Mouse (Mus musculus) intestine, embryonic 16.5 days (tissue): Measurements from ENCODE around the gene Dusp7. TPM values are rescaled to one million over a fixed set of nuclear protein-coding genes. Genes with fewer than 3 reads are reported as not detected.
A peak's percentile ranks its signal among the peaks of the same experiment; 100 is the strongest.

Experiments
- ATAC-seq: fragments of 200-750 bp; cut with Nextera tagmentation; 2 replicates; pipeline ENCODE4 v1.8.0; 2017; ENCODE audit warnings: moderate TSS enrichment, moderate library complexity
- H3K27ac ChIP-seq: fragments of 300-500 bp; sonication (generic); 2 replicates; pipeline ENCODE4 v1.5.1; 2014; ENCODE audit warnings: mild to moderate bottlenecking, low read length
- H3K27me3 ChIP-seq: fragments of 300-500 bp; sonication (generic); replicated peaks from 2 replicates; pipeline ENCODE4 v1.6.1; 2014; ENCODE audit warnings: low read length, control low read depth, mixed read lengths; ENCODE audit not compliant: control insufficient read depth, insufficient read depth
- H3K36me3 ChIP-seq: fragments of 300-500 bp; sonication (generic); 2 replicates; pipeline ENCODE4 v1.6.1; 2014; ENCODE audit warnings: low read length, control low read depth; ENCODE audit not compliant: control insufficient read depth, insufficient read depth
- H3K4me1 ChIP-seq: fragments of 300-500 bp; sonication (generic); 2 replicates; pipeline ENCODE4 v1.6.1; 2014; ENCODE audit warnings: low read length, control low read depth, mixed read lengths; ENCODE audit not compliant: control insufficient read depth, insufficient read depth
- H3K4me2 ChIP-seq: fragments of 300-500 bp; sonication (generic); 2 replicates; pipeline ENCODE4 v1.6.1; 2014; ENCODE audit warnings: low read depth, low read length, control low read depth
- H3K4me3 ChIP-seq: fragments of 300-500 bp; sonication (generic); 2 replicates; pipeline ENCODE4 v1.5.1; 2014; ENCODE audit warnings: mild to moderate bottlenecking, low read length
- H3K9ac ChIP-seq: fragments of 300-500 bp; sonication (generic); 2 replicates; pipeline ENCODE4 v1.6.1; 2014; ENCODE audit warnings: low read depth, low read length
- H3K9me3 ChIP-seq: fragments of 300-500 bp; sonication (generic); 2 replicates; pipeline ENCODE4 v1.6.1; 2016; ENCODE audit warnings: low read length, control low read depth; ENCODE audit not compliant: control insufficient read depth
- WGBS: fragments of 180-500 bp; shearing (Covaris S2); extraction: QIAGEN DNeasy Blood & Tissue Kit; methylation state at CpG from one replicate; pipeline ENCODE4 v1.1.7; 2014; 5-methylcytosine and 5-hydroxymethylcytosine counted together
- polyA plus RNA-seq: library from polyadenylated mRNA; unstranded; fragments of >200 nt; fragmentation: Nextera tagmentation; extraction: Ambion mirVana; gene quantifications from 2 replicates; pipeline ENCODE4 v1.2.1, GENCODE M21; 2015

Gene Dusp7
- polyA plus RNA-seq, 1 experiment from 2014 or later: 6.3 TPM

DNA sequence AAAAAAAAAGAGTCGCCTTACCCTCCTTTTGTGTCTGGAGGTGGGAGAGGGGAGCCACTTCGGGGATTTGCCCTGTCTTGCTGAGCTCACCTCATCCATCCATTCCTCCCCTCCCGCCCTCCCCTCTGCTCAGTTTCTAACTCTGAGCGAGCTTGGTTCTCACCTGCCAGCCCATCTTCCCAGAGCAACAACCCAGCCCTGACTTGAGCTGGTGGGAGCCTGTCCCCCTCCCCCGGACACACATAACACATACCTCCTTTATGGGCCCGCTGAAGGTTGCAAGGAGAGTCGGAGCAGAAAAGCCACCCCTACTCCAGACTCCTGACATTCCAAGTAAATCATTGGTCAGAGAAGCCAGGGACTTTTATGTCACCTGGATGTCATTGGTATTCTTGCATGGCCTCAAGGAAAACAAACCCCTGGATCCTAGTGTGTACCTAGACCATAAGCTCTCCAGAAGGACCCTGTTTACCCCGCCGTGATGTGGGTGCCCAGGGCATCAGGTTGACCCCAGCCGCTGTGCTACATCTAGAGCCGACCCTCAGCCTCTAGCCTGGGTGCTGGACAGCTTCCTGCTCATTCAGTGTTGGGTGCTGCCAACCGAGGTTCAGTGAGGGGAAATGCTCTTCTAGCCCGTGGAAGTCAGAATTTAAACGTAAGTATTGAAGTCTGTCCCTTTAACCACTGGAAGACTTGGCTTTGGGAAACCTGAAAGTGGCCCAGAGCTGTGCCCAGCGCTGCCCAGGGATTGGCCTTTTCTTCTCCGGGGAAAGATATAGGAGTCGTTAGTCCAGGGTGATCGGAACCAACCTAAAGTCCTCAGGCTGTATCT lies 52.8 kb downstream of the Dusp7 start:
- Histone ChIP-seq H3K4me1 (peaks cover 20% of the 10 kb centered on the region), H3K27ac (no peak overlapping the region), H3K9ac (peak overlapping the region; percentile 39; the same call in 1 of the 2 replicates)

GRCm38 (mm10) chr9:106421865-106422160 lies 53.4 kb downstream of the Dusp7 start:
- H3K9ac ChIP-seq: 0 out of 2 replicates have a peak overlapping the region, but pooled peaks have one; percentile 39
- peak overlapping the region; percentile 24; the same call in 1 of the 2 replicates for H3K4me2 ChIP-seq
- no peak overlapping the region for H3K4me3 ChIP-seq
- H3K9me3 ChIP-seq: no peaks in the 10 kb centered on the region
- no peak overlapping the region for H3K27ac ChIP-seq
- peaks cover 4% of the 10 kb centered on the region; the same call in 1 of the 2 replicates for H3K27me3 ChIP-seq
- peak; percentile 77 for ATAC-seq
- no peaks in the 10 kb centered on the region for H3K36me3 ChIP-seq
- 0% methylated on average over 3 of the region's 3 CpGs for WGBS
- H3K4me1 ChIP-seq: peaks cover 20% of the 10 kb centered on the region

More for the DNA sequence above, 52.8 kb downstream of the Dusp7 start:
- WGBS: 13% methylated on average over 18 of the region's 18 CpGs
- Histone ChIP-seq H3K4me2 (peak overlapping the region; percentile 24; the same call in 1 of the 2 replicates), H3K27me3 (peaks cover 4% of the 10 kb centered on the region; the same call in 1 of the 2 replicates), H3K9me3 (no peaks in the 10 kb centered on the region), H3K36me3 (no peaks in the 10 kb centered on the region), H3K4me3 (no peak overlapping the region)
- peak; percentile 15; the same call in 1 of the 2 replicates for ATAC-seq

Other genes with a start within 250 kb of the Dusp7 start
- gene Glyctk, start 210.5 kb upstream of the Dusp7 start, polyA plus RNA-seq: 8.6 and 10.8 TPM in 2 replicates
- gene Wdr82, start 197.7 kb upstream of the Dusp7 start, polyA plus RNA-seq: 12.4 and 12.8 TPM in 2 replicates
- 23.4 and 26.3 TPM in 2 replicates for gene Ppm1m, start 168.9 kb upstream of the Dusp7 start, polyA plus RNA-seq
- gene Twf2, start 165.5 kb upstream of the Dusp7 start, polyA plus RNA-seq: 48.6 and 50.0 TPM in 2 replicates
- 0.04 and 0.05 TPM in 2 replicates for gene Tlr9, start 146.0 kb upstream of the Dusp7 start, polyA plus RNA-seq
- 129 and 131 TPM in 2 replicates for gene Alas1, start 120.0 kb upstream of the Dusp7 start, polyA plus RNA-seq
- gene Poc1a, start 87.6 kb upstream of the Dusp7 start, polyA plus RNA-seq: 27.0 and 29.1 TPM in 2 replicates
- 866 and 931 TPM in 2 replicates for gene Rpl29, start 60.8 kb downstream of the Dusp7 start, polyA plus RNA-seq
- 59.8 and 59.9 TPM in 2 replicates for gene Acy1, start 69.7 kb downstream of the Dusp7 start, polyA plus RNA-seq
- gene Abhd14b, start 78.8 kb downstream of the Dusp7 start, polyA plus RNA-seq: 34.3 and 34.4 TPM in 2 replicates
- gene Abhd14a, start 79.0 kb downstream of the Dusp7 start, polyA plus RNA-seq: 50.2 and 52.0 TPM in 2 replicates
- gene Pcbp4, start 84.7 kb downstream of the Dusp7 start, polyA plus RNA-seq: 30.5 and 32.6 TPM in 2 replicates
- gene Gpr62, start 97.3 kb downstream of the Dusp7 start, polyA plus RNA-seq: 0.11 TPM in 2 replicates
- 45.9 and 52.0 TPM in 2 replicates for gene Rrp9, start 107.3 kb downstream of the Dusp7 start, polyA plus RNA-seq
- gene Parp3, start 108.3 kb downstream of the Dusp7 start, polyA plus RNA-seq: 3.0 TPM in 2 replicates
- gene Iqcf1, start 131.3 kb downstream of the Dusp7 start, polyA plus RNA-seq: not detected in 2 replicates
- not detected in 2 replicates for gene Iqcf5, start 145.9 kb downstream of the Dusp7 start, polyA plus RNA-seq
- gene Iqcf3, start 193.0 kb downstream of the Dusp7 start, polyA plus RNA-seq: not detected in 2 replicates
- not detected in 2 replicates for gene Iqcf4, start 202.4 kb downstream of the Dusp7 start, polyA plus RNA-seq